Mouse (Mus musculus): Measurements from ENCODE around the gene Dph1. TPM values are rescaled to one million over a fixed set of nuclear protein-coding genes. Genes with fewer than 3 reads are reported as not detected.

Dph1 gene
- total and polyA plus RNA-seq, 3 experiments, result 8.5 to 21.7 (median 11.6) TPM

DNA sequence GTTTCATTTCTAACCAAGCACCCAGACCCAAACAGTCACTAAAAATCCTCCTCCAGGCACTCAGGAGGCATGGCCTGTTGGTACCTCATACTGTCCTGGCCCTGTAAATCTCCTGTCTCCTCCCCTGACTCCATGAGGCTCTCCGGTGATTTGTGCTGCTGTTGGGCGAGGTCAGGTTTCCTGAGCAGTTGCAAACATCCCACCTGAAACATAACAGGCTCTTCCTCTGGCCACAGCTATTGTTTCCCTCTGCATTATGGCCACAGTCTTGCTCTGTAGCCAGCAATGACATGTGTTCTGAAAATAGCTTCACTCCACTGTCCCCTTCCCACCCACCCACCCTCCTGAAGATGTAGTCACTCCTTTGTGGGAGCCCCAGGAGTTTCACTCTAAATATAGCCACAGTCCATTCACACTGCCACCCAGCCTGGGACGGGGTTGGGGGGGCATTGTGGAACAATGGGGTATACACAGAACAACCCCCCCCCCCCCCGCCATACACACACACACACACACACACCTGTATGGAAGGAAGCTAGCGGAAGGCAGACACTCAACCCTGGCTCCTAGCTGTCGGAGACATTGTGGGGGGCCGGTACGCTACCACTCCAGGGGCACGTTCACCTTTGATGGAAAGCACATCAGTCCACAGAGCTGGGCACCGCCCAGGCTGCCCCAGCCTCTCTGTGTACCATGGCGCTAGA, 42.6 kb downstream of the Dph1 start:
- peaks cover 16% of the 10 kb centered on the region for H3K36me3 ChIP-seq (ENCODE audit: control insufficient read depth, insufficient read depth, low read length)
- peak; percentile 34 to 48 for DNase-seq
- peaks cover 26% of the 10 kb centered on the region for H3K4me1 ChIP-seq (ENCODE audit: control insufficient read depth, insufficient read depth, low read length)
- no peaks in the 10 kb centered on the region for H3K27me3 ChIP-seq (ENCODE audit: control insufficient read depth, insufficient read depth, low read length)
- no peaks in the 10 kb centered on the region for H3K79me2 ChIP-seq (replicated peaks; ENCODE audit: control insufficient read depth, insufficient read depth, low read length)
- 46% methylated on average over 11 of the region's 11 CpGs for WGBS
- intact Hi-C loops (cut with DNase I), result no loop called here
- H3K9ac ChIP-seq (ENCODE audit: low read depth, low read length), result no peak overlapping the region
- TF ChIP-seq EP300 (IDR thresholded peaks at IDR 0.05; ENCODE audit: insufficient read depth, low read depth, low read length) (no peak), POLR2A (IDR thresholded peaks at IDR 0.05; ENCODE audit: insufficient read depth, low read depth, low read length) (0 out of 2 replicates have a peak, but pooled peaks have one; percentile 19)
- H3K27ac ChIP-seq, result peak overlapping the region; percentile 78
- H3K4me3 ChIP-seq, result no peak overlapping the region

DNA sequence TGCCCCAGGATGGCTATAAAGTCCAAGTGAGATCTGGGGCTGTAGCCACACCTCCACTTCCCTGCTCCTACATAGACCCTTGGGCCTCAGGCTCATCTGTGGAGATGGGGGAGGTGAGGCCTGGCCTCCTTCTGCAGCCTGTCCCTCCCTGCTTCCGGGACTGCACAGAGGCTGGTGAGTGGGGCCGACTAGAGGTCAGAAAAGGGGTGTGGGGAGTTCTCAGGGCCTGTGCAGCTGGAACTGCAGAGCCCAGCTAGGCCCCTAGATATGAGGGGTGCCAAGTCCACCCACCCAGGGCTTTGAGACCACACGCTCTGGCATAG, 43.2 kb downstream of the Dph1 start:
- Histone ChIP-seq H3K27ac (peak overlapping the region; percentile 78), H3K4me1 (ENCODE audit: control insufficient read depth, insufficient read depth, low read length) (peaks cover 20% of the 10 kb centered on the region), H3K4me3 (no peak overlapping the region), H3K79me2 (replicated peaks; ENCODE audit: control insufficient read depth, insufficient read depth, low read length) (no peaks in the 10 kb centered on the region), H3K9ac (ENCODE audit: low read depth, low read length) (peak overlapping the region; percentile 22), H3K36me3 (ENCODE audit: control insufficient read depth, insufficient read depth, low read length) (peaks cover 16% of the 10 kb centered on the region), H3K27me3 (ENCODE audit: control insufficient read depth, insufficient read depth, low read length) (no peaks in the 10 kb centered on the region)
- intact Hi-C loops (cut with DNase I), result no loop called here
- 20% methylated on average over 3 of the region's 3 CpGs for WGBS
- TF ChIP-seq EP300 (IDR thresholded peaks at IDR 0.05; ENCODE audit: insufficient read depth, low read depth, low read length), result 0 out of 2 replicates have a peak, but pooled peaks have one; percentile 55
- TF ChIP-seq CTCF (IDR thresholded peaks at IDR 0.05), result peak; percentile 35
- no peak for TF ChIP-seq POLR2A (IDR thresholded peaks at IDR 0.05; ENCODE audit: insufficient read depth, low read depth, low read length)
- peak; percentile 59 to 67 for DNase-seq

DNA sequence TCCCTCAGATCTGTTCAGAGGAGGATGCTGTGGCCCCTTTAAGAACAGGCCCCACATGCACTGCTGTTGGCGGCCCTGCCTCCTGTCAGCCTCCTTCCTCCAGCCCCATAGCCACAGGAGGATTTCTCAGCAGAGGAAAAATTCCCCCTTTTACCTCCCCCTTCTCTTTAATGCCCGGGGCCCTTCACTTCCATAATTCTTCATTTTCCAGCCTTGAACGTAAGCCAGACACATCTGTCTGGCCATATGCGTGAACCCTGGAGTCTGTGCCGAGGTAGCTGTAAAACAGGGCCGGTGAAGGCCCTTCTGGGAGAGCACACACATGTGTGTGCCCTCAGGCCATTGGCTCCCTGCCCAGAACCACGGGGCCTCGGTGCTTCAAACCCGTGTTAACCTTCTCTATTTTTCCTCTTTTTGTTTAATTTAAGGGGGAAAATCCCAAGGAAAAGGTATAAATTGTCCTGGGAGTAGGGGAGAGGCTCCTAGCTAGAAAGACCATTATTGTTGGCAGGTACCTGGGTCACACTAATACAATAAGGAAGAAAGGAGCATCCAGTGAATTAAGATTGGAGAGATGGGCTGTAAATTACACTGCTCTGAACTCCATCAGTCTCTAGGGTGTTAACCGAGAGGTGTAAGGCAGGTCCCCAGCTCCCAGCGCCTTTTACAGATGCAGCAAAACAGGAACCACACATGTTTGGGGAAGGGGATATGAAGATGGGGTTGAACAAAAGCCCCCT, 43.8 kb downstream of the Dph1 start:
- Histone ChIP-seq H3K4me1 (ENCODE audit: control insufficient read depth, insufficient read depth, low read length) (peaks cover 15% of the 10 kb centered on the region), H3K36me3 (ENCODE audit: control insufficient read depth, insufficient read depth, low read length) (peaks cover 16% of the 10 kb centered on the region), H3K27me3 (ENCODE audit: control insufficient read depth, insufficient read depth, low read length) (no peaks in the 10 kb centered on the region), H3K4me3 (no peak overlapping the region), H3K27ac (peak overlapping the region; percentile 78), H3K79me2 (replicated peaks; ENCODE audit: control insufficient read depth, insufficient read depth, low read length) (no peaks in the 10 kb centered on the region), H3K9ac (ENCODE audit: low read depth, low read length) (peak overlapping the region; percentile 36)
- TF ChIP-seq POLR2A (IDR thresholded peaks at IDR 0.05; ENCODE audit: insufficient read depth, low read depth, low read length) (no peak), CTCF (IDR thresholded peaks at IDR 0.05) (no peak), EP300 (IDR thresholded peaks at IDR 0.05; ENCODE audit: insufficient read depth, low read depth, low read length) (no peak)
- WGBS, result 26% methylated on average over 11 of the region's 11 CpGs
- intact Hi-C loops (cut with DNase I), result no loop called here
- DNase-seq, result peak; percentile 36 to 45

- Histone ChIP-seq H3K27ac (peak overlapping the region; percentile 2; the same call in 1 of the 2 replicates), H3K27me3 (ENCODE audit: control insufficient read depth, insufficient read depth, low read length) (no peaks in the 10 kb centered on the region), H3K9ac (ENCODE audit: low read depth, low read length) (no peak overlapping the region), H3K79me2 (replicated peaks; ENCODE audit: control insufficient read depth, insufficient read depth, low read length) (no peaks in the 10 kb centered on the region), H3K36me3 (ENCODE audit: control insufficient read depth, insufficient read depth, low read length) (peaks cover 16% of the 10 kb centered on the region), H3K4me3 (no peak overlapping the region), H3K4me1 (ENCODE audit: control insufficient read depth, insufficient read depth, low read length) (peaks cover 18% of the 10 kb centered on the region)
- 87% methylated on average over 2 of the region's 2 CpGs for WGBS
- DNase-seq, result no peak
- no peak for TF ChIP-seq CTCF (IDR thresholded peaks at IDR 0.05)
- no peak for TF ChIP-seq EP300 (IDR thresholded peaks at IDR 0.05; ENCODE audit: insufficient read depth, low read depth, low read length)
- no peak for TF ChIP-seq POLR2A (IDR thresholded peaks at IDR 0.05; ENCODE audit: insufficient read depth, low read depth, low read length)
- intact Hi-C loops (cut with DNase I), result no loop called here
Measured at GRCm38 (mm10) chr11:75145841-75146240, 45.2 kb downstream of the Dph1 start.

- intact Hi-C loops (cut with DNase I), result no loop called here
- Histone ChIP-seq H3K27ac (no peak overlapping the region), H3K79me2 (replicated peaks; ENCODE audit: control insufficient read depth, insufficient read depth, low read length) (no peaks in the 10 kb centered on the region), H3K4me1 (ENCODE audit: control insufficient read depth, insufficient read depth, low read length) (peaks cover 38% of the 10 kb centered on the region), H3K9ac (ENCODE audit: low read depth, low read length) (no peak overlapping the region), H3K36me3 (ENCODE audit: control insufficient read depth, insufficient read depth, low read length) (peaks cover 29% of the 10 kb centered on the region), H3K27me3 (ENCODE audit: control insufficient read depth, insufficient read depth, low read length) (no peaks in the 10 kb centered on the region), H3K4me3 (no peak overlapping the region)
- 88% methylated on average over 4 of the region's 4 CpGs for WGBS
- TF ChIP-seq EP300 (IDR thresholded peaks at IDR 0.05; ENCODE audit: insufficient read depth, low read depth, low read length), result no peak
- TF ChIP-seq CTCF (IDR thresholded peaks at IDR 0.05), result no peak
- no peak for TF ChIP-seq POLR2A (IDR thresholded peaks at IDR 0.05; ENCODE audit: insufficient read depth, low read depth, low read length)
- no peak for DNase-seq
Measured at GRCm38 (mm10) chr11:75142749-75143148, 48.3 kb downstream of the Dph1 start.

DNA sequence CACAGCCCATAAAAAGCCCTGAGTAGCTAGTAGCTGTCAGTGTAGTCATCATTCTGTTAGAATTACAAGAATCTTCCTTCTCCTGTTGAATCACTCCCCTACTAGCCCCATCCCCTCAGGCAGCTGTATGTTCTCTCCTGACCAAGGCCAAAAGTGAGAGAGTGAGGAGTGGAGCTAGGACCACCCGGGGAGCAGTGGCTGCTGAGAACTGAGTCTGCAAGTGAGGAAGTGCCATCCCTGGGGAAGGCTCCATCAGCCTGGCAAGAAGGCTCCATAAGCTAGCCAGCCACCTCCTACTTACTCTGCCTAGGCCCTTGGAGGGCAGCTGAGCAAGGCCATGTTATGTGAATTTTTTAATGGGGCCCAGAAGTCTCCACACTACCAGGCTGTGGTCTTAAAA, 49.1 kb downstream of the Dph1 start:
- Histone ChIP-seq H3K36me3 (ENCODE audit: control insufficient read depth, insufficient read depth, low read length) (peaks cover 23% of the 10 kb centered on the region), H3K4me1 (ENCODE audit: control insufficient read depth, insufficient read depth, low read length) (peaks cover 40% of the 10 kb centered on the region), H3K27ac (peak overlapping the region; percentile 72), H3K4me3 (no peak overlapping the region), H3K79me2 (replicated peaks; ENCODE audit: control insufficient read depth, insufficient read depth, low read length) (no peaks in the 10 kb centered on the region), H3K9ac (ENCODE audit: low read depth, low read length) (no peak overlapping the region), H3K27me3 (ENCODE audit: control insufficient read depth, insufficient read depth, low read length) (no peaks in the 10 kb centered on the region)
- intact Hi-C loops (cut with DNase I), result no loop called here
- TF ChIP-seq EP300 (IDR thresholded peaks at IDR 0.05; ENCODE audit: insufficient read depth, low read depth, low read length), result no peak
- no peak for TF ChIP-seq CTCF (IDR thresholded peaks at IDR 0.05)
- TF ChIP-seq POLR2A (IDR thresholded peaks at IDR 0.05; ENCODE audit: insufficient read depth, low read depth, low read length), result no peak
- DNase-seq, result no peak
- WGBS, result 36% methylated on average over 1 of the region's 1 CpGs

All from heart, adult 2 months (tissue).